Mouse (Mus musculus): ENCODE measurements around the gene Olfr558. TPM values are rescaled to one million over a fixed set of nuclear protein-coding genes. Genes with fewer than 3 reads are reported as not detected.

Gene Olfr558
- not detected for polyA plus RNA-seq (2017; shearing (Covaris generic))

DNA sequence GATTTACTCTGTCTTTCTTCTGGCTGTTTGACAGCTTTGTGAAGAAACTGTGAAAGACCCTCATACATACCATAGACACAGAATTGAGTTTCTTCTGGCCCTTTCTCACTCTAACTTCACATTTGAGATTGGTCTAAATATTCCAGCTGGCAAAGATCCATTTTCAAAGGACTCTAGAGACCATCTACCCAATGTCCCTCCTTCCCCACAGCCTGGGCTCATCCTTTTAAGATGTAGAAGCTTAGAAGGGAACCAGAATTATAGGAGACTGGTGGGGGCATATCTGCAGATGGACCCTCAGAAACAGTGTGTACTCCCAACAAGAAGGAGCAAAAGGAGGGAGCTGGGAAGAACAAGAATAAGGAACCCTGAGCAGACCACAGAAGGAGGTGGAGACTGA lies at the start of gene Olfr558:
Olfr558 (plus strand) TSS at position 301 of the 400 bp plus-strand sequence.

GRCm38 (mm10) chr7:102658523-102658922 lies 43.5 kb upstream of the Olfr558 start, which contains the start of gene Olfr555:
Gene Olfr555 (plus strand): TSS chr7:102658823.

GRCm38 (mm10) chr7:102664599-102664998 lies 37.4 kb upstream of the Olfr558 start, which contains the start of gene Olfr556:
Gene Olfr556 (plus strand): TSS chr7:102664899.

GRCm38 (mm10) chr7:102686944-102687501 lies 15.0 kb upstream of the Olfr558 start, which contains the start of gene Trim68:
Gene Trim68 (minus strand): TSS chr7:102687327.

GRCm38 (mm10) chr7:102695358-102696125 lies 6.5 kb upstream of the Olfr558 start, which contains the start of gene Olfr557:
Gene Olfr557 (plus strand): TSS chr7:102695910.

DNA sequence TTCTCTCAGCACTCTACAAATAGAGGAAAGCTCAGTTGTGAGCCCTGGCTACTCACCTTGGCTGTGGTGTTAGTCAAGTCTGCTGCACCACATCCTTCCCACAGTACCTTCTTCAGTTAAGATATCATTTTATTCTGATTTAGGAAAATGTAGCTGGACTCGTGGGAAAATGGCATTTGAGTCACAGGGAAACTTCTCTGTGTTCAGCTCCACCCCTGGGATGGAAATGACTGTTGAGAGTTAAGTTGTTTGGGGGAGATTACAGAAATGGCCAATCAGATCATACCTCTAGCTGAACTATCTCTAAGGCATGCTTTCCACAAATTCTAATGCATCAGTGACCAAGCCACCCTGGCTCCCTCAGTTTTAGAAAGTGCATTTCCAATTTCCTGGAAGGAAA lies 17.0 kb downstream of the Olfr558 start, which contains the start of gene Olfr33:
Olfr33 (minus strand) TSS at position 101 of the 400 bp plus-strand sequence.

DNA sequence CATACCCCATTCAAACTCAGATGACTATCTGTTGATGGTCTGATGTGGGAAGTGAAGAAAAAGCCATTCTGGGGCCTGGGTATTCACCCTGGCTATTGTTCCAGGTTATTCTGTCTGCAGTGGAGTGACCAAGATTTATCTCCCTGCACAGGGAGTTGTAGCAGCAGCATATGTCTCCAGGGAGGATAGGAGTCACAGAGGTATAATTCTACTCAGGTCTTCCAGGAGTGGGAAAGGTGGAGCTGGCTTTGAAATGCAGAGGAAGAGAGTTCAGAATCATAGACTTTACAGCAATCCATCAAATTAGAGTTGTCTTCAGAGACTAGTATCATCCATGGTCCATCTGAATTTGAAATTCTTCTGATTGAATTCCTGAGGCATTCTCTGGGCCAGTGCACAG lies 25.4 kb downstream of the Olfr558 start, which contains the start of gene Olfr559:
Olfr559 (minus strand) TSS at position 101 of the 400 bp plus-strand sequence.

GRCm38 (mm10) chr7:102759266-102759665 lies 57.3 kb downstream of the Olfr558 start, which contains the start of the genes Olfr560 and Olfr78:
Gene Olfr560 (minus strand): TSS chr7:102759366.
Gene Olfr78 (minus strand): TSS chr7:102759471.

Other genes starting within 250 kb of the Olfr558 start
- under 1 TPM in 1 of 2 experiments, not detected in 1; 0.12 TPM for gene Olfr543, start 220.5 kb upstream of the Olfr558 start, polyA plus RNA-seq (2017; shearing (Covaris generic))
- under 1 TPM in 1 of 2 experiments, not detected in 1; 0.84 TPM for gene Olfr544, start 213.9 kb upstream of the Olfr558 start, polyA plus RNA-seq (2017; shearing (Covaris generic))
- under 1 TPM in 1 of 2 experiments, not detected in 1; 0.41 TPM for gene Olfr545, start 202.6 kb upstream of the Olfr558 start, polyA plus RNA-seq (2017; shearing (Covaris generic))
- gene Olfr547, start 167.5 kb upstream of the Olfr558 start, polyA plus RNA-seq (2017; shearing (Covaris generic)), result not detected
- not detected for gene Olfr548-ps1, start 161.3 kb upstream of the Olfr558 start, polyA plus RNA-seq (2017; shearing (Covaris generic))
- gene Olfr549, start 152.3 kb upstream of the Olfr558 start, polyA plus RNA-seq (2017; shearing (Covaris generic)), result not detected
- 100 to 1,000 TPM in 1 of 2 experiments, 10 to 100 TPM in 1; 88.3 to 105 TPM for gene Trim21, start 136.7 kb upstream of the Olfr558 start, polyA plus RNA-seq (2017; shearing (Covaris generic))
- not detected for gene Olfr550, start 130.8 kb upstream of the Olfr558 start, polyA plus RNA-seq (2017; shearing (Covaris generic))
- not detected for gene Olfr551, start 110.3 kb upstream of the Olfr558 start, polyA plus RNA-seq (2017; shearing (Covaris generic))
- gene Olfr552, start 104.4 kb upstream of the Olfr558 start, polyA plus RNA-seq (2017; shearing (Covaris generic)), result under 1 TPM in 1 of 2 experiments, not detected in 1; 0.04 TPM
- gene Olfr553, start 84.0 kb upstream of the Olfr558 start, polyA plus RNA-seq (2017; shearing (Covaris generic)), result under 1 TPM in 1 of 2 experiments, not detected in 1; 0.41 TPM
- gene Olfr554, start 63.8 kb upstream of the Olfr558 start, polyA plus RNA-seq (2017; shearing (Covaris generic)), result under 1 TPM in 1 of 2 experiments, not detected in 1; 0.45 TPM
- not detected for gene Olfr555, start 43.4 kb upstream of the Olfr558 start, polyA plus RNA-seq (2017; shearing (Covaris generic))
- gene Olfr556, start 37.3 kb upstream of the Olfr558 start, polyA plus RNA-seq (2017; shearing (Covaris generic)), result under 1 TPM in 1 of 2 experiments, not detected in 1; 0.07 TPM
- gene Trim68, start 14.9 kb upstream of the Olfr558 start, polyA plus RNA-seq (2017; shearing (Covaris generic)), result 1 to 10 TPM; 8.6 to 9.5 TPM
- gene Olfr557, start 6.3 kb upstream of the Olfr558 start, polyA plus RNA-seq (2017; shearing (Covaris generic)), result not detected
- not detected for gene Olfr33, start 16.9 kb downstream of the Olfr558 start, polyA plus RNA-seq (2017; shearing (Covaris generic))
- not detected for gene Olfr559, start 25.3 kb downstream of the Olfr558 start, polyA plus RNA-seq (2017; shearing (Covaris generic))
- not detected for gene Olfr560, start 57.2 kb downstream of the Olfr558 start, polyA plus RNA-seq (2017; shearing (Covaris generic))
- under 1 TPM in 1 of 2 experiments, not detected in 1; 0.14 TPM for gene Olfr78, start 57.3 kb downstream of the Olfr558 start, polyA plus RNA-seq (2017; shearing (Covaris generic))
- gene Olfr561, start 69.0 kb downstream of the Olfr558 start, polyA plus RNA-seq (2017; shearing (Covaris generic)), result not detected
- not detected for gene Olfr564, start 101.3 kb downstream of the Olfr558 start, polyA plus RNA-seq (2017; shearing (Covaris generic))
- gene Olfr566, start 156.6 kb downstream of the Olfr558 start, polyA plus RNA-seq (2017; shearing (Covaris generic)), result not detected
- gene Olfr568, start 174.9 kb downstream of the Olfr558 start, polyA plus RNA-seq (2017; shearing (Covaris generic)), result under 1 TPM in 1 of 2 experiments, not detected in 1; 0.29 TPM
- under 1 TPM in 1 of 2 experiments, not detected in 1; 0.42 TPM for gene Olfr569, start 188.7 kb downstream of the Olfr558 start, polyA plus RNA-seq (2017; shearing (Covaris generic))
- under 1 TPM in 1 of 2 experiments, not detected in 1; 0.12 TPM for gene Olfr570, start 192.4 kb downstream of the Olfr558 start, polyA plus RNA-seq (2017; shearing (Covaris generic))
- not detected for gene Olfr571, start 215.3 kb downstream of the Olfr558 start, polyA plus RNA-seq (2017; shearing (Covaris generic))
- not detected for gene Olfr572, start 222.2 kb downstream of the Olfr558 start, polyA plus RNA-seq (2017; shearing (Covaris generic))
- gene Olfr573-ps1, start 240.4 kb downstream of the Olfr558 start, polyA plus RNA-seq (2017; shearing (Covaris generic)), result under 1 TPM in 1 of 2 experiments, not detected in 1; 0.86 TPM
- gene Olfr574, start 246.3 kb downstream of the Olfr558 start, polyA plus RNA-seq (2017; shearing (Covaris generic)), result not detected